Mouse (Mus musculus) heart, adult 11 months (tissue): ENCODE measurements around the gene Ctss.

Source experiments
- DNase-seq: peaks from one replicate; pipeline ENCODE4 v3.0.0; 2022

Ctss gene

DNA sequence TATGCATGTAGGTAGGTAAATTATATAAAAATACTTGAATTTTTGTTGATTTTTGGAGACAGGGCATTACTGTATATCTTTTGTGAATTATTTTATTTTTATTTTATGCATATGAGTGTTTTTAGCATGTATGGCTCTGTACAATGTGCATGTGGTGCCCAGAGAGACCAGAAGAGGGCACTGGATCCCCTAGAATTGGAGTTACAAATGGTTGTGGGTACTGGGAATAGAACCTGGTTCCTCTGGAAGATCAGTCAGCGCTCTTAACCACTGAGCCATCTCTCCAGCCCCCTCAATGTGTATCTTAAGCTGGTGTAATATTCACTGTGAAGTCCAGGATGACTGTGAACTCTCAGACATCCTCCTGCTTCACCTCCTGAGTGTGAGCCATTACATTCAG lies 8.3 kb downstream of the Ctss start:
- DNase-seq: no peak

DNA sequence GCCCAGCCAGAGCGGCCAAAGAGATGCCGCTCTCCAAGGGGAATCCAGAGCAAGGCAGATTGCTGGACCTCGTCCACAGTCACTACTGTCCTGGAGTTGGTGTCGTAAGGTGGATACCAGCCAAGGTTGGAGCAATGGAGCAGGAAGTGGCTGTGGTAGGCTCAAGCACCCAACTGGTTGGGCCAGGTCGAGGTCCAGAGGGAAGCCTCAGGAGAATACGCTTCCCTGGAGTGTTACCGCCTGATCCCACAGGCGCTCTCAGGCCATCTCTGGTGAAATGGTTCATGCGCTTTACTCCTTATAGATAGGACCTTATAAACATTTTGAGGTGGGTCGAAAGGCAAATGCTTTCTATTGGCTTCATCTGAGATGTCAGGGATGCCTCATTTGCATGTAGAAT lies 12.3 kb downstream of the Ctss start:
- peak; percentile 62 for DNase-seq

DNA sequence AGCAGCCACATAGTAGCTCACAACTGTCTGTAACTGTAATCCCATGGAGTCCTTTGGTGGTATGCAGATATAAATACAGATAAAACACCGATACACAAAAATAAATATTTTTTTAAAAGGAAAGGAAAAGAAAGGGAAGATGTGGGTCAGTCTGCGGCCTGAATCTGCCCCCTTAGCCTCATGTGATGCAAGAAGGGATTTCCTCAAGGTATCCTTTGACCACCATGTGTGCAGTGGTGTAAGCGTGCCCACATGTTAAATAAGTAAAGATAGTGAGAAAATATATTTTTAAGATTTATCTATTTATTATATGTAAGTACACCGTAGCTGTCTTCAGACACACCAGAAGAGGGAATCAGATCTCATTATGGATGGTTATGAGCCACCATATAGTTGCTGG lies 13.3 kb downstream of the Ctss start:
- peak; percentile 19 for DNase-seq

DNA sequence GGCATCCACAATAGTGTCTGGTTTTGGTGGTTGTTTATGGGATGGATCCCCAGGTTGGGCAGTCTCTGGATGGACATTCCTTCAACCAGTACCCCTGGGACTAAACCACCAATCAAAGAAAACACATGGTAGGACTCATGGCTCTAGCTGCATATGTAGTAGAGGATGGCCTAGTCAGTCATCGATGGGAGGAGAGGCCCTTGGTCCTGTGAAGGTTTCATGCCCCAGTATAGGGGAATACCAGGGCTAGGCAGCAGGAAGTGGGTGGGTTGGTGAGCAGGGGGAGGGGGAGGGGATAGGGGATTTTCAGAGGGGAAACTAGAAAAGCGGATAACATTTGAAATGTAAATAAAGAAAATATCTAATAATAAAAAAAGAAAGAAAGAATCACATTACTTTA lies 14.6 kb downstream of the Ctss start:
- DNase-seq: peak; percentile 77

DNA sequence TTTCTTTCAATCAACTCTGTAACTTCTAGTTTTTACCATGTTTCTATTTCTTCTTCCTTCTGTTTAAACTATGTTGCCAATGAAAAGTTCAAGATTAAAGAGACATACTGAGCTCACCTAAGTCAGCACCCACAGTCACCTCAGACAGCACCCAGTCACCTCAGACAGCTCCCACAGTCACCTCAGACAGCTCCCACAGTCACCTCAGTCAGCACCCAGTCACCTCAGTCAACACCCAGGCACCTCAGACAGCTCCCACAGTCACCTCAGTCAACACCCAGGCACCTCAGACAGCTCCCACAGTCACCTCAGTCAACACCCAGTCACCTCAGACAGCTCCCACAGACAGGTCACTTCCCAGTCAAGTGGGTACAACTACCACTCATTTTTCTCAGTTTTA lies 15.6 kb downstream of the Ctss start:
- peak; percentile 67 for DNase-seq

DNA sequence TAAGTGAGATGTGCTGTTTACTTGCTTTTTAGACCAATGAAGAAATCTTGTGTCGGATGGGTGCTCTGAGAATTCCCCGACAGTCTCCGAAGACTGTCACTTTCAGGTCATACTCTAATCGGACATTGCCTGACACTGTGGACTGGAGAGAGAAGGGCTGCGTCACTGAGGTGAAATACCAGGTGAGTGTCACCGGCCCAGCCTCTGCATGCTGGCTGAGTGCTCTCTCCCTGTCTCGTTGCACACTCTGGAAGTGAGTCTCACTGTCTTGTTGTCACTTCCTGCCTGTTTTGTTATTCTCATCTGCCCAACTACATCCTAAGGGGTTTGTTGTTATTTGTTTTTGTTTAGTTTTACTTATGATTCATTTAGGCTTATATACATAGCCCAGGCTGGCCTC lies 16.4 kb downstream of the Ctss start:
- DNase-seq: peak; percentile 54

DNA sequence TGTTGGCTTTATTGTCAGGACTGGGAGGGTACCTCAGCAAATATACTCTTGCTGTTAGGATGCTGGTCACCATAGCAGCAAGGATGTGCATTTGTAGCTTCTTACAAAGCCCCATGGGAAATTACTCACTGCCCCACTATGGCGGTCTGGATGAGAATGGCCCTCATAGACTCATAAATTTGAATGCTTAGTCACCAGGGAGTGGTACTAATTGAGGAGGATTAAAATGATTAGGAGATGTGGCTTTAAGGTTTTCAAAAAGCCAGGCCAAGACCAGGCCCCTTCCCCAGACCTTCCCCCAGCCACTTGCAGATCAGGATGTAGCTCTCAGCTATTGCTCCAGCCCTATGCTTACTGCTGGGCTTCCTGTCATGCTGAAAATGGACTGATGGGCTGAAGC lies 23.6 kb downstream of the Ctss start:
- DNase-seq: peak; percentile 68

DNA sequence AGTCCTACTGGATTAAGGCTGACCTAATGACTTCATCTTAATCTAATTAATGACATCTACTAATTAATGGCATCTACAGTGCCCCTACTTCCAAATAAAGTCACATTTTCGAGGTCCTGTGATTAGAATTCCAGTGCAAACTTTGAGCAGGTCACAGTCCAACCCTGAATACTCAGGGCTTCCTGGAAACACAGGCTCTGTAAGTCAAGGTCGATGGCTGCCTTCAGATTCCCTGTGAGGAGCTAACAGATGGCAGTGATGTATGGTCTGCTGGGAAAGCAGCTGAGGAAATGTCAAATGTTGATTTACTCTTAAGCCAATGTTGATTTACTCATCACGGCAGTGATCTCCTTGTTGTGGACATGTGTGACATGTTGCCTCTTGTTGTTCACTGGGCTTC lies 27.4 kb downstream of the Ctss start:
- peak; percentile 49 for DNase-seq

DNA sequence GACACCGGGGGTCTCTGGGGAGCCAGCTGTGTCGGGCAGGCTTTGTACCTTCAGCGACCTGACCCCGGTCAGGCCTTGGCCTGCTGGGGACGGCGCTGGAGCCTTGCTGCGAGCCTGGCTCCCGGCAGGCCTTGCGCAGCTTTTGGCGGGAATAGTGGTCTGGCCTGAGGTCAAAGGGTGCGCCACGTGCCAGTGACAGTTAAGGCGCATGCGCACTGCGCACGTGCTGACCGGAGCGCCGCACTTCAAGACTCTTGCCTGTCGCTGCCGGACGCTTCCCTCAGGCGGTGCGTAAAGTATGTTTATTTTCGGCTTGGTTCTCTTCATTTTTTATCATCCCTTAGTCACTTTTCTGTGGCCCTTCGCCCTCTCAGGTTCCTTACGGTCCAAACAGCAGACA lies 32.9 kb downstream of the Ctss start, which contains the start of gene Hormad1:
Hormad1 (plus strand) TSS at position 241 of the 400 bp plus-strand sequence.
- DNase-seq: no peak

DNA sequence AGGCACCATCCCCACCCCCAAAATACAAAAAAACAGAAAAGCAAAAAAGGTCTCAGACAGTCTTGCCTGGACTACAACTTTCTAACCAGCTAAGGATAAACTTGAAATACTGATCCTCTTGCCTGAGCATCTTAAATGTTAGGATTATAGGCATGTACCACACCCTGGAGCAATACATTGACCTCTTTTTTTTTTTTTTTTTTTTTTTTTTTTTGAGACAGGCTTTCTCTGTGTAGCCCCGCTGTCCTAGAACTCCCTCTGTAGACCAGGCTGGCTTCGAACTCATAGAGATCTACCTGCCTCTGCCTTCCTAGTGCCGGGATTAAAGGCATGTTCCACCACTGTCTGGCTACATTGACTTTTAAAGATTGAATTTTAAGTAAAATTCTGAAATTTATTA lies 34.2 kb downstream of the Ctss start:
- no peak for DNase-seq

DNA sequence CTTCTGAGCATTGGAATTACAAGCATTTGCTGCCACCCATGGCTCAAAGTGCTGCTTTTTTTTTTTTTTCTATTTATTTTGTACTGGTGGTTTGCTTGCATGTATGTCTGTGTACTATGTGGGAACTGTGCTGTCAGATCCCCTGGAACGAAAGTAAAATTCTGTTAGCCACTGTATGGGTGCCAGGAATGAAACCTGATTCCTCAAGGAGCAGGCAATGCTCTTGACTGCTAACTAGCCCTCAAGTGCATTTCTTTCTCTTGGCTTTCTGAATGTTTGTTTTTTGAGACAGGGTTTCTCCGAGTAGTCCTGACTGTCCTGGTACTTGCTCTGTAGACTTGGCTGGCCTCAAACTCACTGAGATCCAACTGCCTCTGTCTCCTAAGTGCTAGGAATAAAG lies 35.2 kb downstream of the Ctss start:
- DNase-seq: no peak

DNA sequence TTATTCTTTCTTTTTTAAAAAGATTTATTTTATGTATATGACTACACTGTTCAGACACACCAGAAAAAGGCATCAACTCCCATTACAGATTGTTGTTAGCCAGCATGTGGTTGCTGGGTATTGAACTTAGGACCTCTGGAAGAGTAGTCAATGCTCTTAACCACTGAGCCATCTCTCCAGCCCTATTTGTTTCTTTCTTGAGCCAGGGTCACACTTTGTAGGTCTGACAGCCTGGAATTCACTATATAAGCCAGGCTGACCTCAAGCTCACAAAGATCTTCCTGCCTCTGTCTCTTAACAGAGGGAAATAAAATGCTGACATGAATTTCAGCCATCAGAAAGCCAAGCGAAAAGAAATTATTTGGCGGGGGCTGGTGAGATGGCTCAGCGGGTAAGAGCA lies 43.0 kb downstream of the Ctss start:
- no peak for DNase-seq

DNA sequence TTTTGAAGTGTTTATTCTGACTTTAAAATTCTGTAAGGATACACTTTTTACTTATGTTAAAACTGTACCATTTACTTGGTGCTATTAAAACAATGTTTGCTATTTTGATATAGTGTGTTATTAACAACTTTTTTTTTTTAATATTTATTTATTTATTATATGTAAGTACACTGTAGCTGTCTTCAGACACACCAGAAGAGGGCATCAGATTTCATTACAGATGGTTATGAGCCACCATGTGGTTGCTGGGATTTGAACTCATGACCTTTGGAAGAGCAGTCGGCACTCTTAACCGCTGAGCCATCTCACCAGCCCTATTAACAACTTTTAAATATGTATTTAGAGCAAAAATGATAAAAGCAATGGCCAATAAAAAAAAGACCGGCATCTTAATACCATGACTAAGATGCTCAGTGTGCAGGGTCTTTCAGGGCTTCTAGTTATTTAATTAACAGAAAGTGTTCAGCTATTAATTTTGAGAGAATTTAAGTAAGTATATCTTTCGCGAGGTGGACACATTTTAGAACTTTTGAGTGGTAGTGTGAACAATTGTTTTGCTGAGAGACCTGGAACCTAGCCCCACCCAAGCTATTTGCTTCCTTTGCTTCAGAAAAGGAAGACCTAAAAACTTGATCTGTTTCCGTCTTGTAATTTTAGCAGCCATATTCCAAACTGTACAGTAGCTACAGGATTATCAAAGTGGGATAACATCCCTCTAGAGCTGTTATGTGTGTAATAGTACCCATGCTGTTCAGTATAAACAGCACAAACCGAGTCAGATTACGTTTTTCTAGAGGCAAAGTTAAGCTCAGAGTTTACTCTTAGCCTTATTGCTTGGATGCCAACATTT lies 61.4 kb downstream of the Ctss start:
- no peak for DNase-seq

DNA sequence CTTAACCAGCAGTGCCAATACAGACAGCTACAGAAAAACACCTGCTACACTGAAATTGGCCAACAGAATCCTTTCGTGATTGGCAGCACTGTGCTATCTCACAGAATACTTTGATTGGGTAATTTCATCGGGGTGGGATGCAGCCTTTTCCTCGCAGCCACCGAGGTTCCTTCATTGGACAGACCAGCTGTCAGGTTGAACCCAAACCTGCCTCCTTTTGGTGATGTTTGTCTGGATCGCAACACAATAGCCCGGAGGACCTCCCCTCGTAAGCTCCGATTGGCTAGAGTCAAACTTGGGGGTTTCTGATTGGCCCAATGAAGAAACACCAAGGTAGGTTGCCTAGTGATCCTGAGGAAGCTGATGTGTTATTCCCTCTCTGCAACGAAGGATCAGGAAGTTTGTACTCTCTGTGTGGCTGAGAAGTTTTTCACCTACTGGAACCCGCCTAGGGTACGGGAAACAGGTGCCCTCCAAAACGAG lies 62.1 kb downstream of the Ctss start, which contains the start of gene Golph3l:
Golph3l (plus strand) TSS at position 331 of the 483 bp plus-strand sequence.
- DNase-seq: peak; percentile 100

DNA sequence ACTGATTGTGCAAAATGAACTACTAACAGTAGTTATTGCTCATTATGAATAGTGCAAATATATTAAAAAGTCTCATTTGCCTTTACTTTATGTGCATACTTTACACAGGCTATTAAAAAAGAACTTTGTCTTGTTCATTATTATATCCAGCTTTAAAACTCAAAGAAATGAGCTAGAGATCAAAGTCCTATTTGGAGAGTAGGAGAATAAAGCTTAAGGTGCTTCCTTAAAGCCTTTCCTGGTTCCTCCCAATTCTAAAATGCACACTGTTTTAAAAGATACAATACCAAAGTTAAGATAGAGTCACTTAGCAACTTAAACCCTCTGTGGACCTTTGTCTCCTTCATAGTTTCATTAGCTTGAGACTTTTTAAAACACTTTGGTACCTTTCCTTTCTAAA lies 72.1 kb downstream of the Ctss start:
- no peak for DNase-seq

DNA sequence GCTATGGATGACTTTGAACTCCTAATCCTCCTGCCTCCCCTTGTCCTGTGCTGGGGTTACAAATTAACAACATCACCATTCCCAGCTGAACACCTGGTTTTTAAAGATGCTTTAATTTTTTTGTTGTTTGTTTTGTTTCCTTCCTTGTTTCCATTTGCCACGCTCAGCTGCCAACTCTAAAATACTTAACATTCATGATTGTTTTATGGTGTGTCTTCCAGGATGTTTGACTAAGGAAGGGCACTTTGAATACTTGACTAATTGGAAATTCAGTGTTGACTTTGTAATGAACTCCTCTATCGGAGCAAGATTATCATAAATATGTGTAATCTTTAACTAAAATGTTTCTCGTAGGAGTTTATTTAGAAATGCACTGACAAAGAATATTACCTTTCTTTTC lies 74.7 kb downstream of the Ctss start:
- DNase-seq: no peak
